Mouse (Mus musculus) embryonic fibroblast, embryonic 13.5 days (primary cell): ENCODE results near the gene Znrf2. TPM values are rescaled to one million over a fixed set of nuclear protein-coding genes. Genes with fewer than 3 reads are reported as not detected.

ENCODE experiments used
- H3K27ac ChIP-seq: 2 replicates; pipeline ENCODE4 v1.5.1; 2012; ENCODE audit warnings: low read length, control low read depth, inconsistent platforms; ENCODE audit not compliant: insufficient read depth
- H3K4me1 ChIP-seq: 2 replicates; pipeline ENCODE4 v1.6.1; 2011; ENCODE audit warnings: low read length; ENCODE audit not compliant: control insufficient read depth, insufficient read depth
- H3K4me3 ChIP-seq: 2 replicates; pipeline ENCODE4 v1.5.1; 2011; ENCODE audit warnings: mild to moderate bottlenecking, control low read depth, low read length; ENCODE audit not compliant: insufficient read depth
- CTCF ChIP-seq: IDR thresholded peaks from 2 replicates; pipeline ENCODE4 v1.5.1; 2011; ENCODE audit warnings: mild to moderate bottlenecking, control low read depth, low read length, moderate library complexity, borderline replicate concordance; ENCODE audit not compliant: insufficient read depth
- POLR2A ChIP-seq: IDR thresholded peaks from 2 replicates; pipeline ENCODE4 v1.6.1; 2011; ENCODE audit warnings: low read depth, mild to moderate bottlenecking, control low read depth, low read length, moderate library complexity
- polyA plus RNA-seq: library from polyadenylated mRNA; stranded (reverse); fragments of >200 nt; gene quantifications from 2 replicates; pipeline ENCODE4 v1.2.4, GENCODE M21; 2011; ENCODE audit warnings: low read depth; ENCODE audit not compliant: missing spikeins, insufficient read length

The Znrf2 gene
- polyA plus RNA-seq, 1 experiment = 8.7 TPM

DNA sequence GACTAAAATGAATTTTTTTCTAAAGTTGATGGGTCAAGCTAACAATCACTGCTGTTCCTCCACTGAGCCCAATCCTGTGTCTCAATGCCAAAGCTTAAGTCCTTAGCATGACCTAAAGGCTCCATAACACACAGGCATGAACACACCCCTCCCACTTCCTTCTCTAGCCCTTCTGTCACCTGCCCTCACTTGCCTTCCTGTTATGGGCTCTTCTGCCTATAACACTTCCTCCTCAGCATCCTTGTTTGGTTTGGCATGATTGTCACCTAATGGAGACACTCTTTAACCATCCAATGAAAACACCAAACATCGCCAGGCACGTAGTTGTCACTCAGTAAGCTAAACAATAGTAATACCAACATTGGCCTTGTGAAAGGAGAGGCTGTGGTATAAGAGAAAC lies 85.8 kb downstream of the Znrf2 start:
- Histone ChIP-seq H3K4me1 (no peaks in the 10 kb centered on the region), H3K27ac (no peak overlapping the region), H3K4me3 (no peak overlapping the region)
- TF ChIP-seq CTCF (no peak), POLR2A (no peak)

DNA sequence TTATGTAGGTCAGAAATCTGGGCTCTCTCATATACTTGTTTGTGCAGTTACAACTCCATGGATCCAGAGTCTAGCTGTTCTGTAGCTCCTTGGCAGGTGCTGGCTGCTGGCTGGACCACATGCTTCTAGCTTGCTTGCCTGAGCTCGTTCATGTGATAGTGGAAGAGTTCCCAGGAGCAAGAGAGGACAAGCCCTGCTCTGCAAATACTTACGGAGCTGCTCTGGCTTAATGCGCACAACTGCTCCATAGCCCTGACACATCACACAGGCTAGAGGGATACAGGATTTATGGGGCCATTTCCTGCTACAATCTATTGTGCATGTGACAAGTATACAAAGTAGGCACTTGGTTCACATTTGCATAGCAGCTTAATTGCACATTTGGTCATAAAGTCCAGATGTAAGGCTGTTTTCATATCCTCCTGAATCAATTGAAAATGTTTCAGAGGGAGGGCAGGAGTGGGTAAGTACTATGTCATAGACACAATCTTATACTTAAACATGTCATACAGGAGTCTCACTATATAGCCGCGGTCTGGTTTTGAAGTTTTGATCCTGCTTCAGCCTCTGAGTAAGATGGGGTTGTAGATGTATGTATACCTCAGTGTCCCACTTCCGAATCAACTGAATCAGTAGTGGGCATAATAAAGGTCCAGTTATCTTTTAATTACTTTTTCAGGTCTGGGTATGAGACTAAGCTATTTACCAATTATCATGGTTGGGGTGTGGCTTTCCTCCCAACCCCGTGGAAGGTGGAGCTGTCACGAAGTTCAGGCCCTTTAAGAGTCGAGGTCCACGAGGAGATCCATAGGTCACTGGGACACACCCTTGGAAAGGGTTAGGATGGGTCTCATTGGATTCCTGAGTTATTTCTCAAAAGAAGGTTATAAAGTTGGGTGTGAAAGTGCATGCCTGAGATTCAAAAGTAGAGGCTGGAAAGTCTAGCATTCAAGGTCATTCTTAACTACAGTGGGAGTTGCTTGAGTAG lies 89.6 kb downstream of the Znrf2 start:
- H3K27ac ChIP-seq = no peak overlapping the region
- no peak overlapping the region for H3K4me3 ChIP-seq
- no peaks in the 10 kb centered on the region for H3K4me1 ChIP-seq
- TF ChIP-seq CTCF = no peak

DNA sequence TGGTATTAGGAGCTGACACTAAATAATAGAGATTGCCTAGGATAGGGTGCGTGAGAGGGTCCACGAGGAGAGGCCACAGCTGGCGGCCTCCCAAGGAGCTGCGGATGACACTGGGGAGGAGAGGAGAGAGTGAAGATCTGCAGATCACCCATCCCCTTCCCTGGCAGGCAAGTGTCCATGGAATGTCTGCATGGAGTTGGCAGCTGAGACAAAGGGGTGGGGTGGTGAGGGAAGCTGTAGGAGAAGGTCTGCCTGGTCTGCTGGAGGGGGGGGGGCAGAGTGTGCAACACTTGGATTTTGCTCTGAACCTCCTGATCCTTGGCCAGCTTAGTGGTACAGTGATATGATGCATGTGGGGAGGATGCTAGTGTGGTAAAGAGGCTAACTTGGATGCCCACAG lies 98.3 kb downstream of the Znrf2 start:
- Histone ChIP-seq H3K4me3 (no peak overlapping the region), H3K4me1 (no peaks in the 10 kb centered on the region), H3K27ac (no peak overlapping the region)
- TF ChIP-seq CTCF (no peak), POLR2A (no peak)

- H3K4me1 ChIP-seq = no peaks in the 10 kb centered on the region
- no peak overlapping the region for H3K4me3 ChIP-seq
- no peak overlapping the region for H3K27ac ChIP-seq
- no peak for TF ChIP-seq CTCF
Measured at GRCm38 (mm10) chr6:54916163-54916562, 99.4 kb downstream of the Znrf2 start.

GRCm38 (mm10) chr6:54916941-54917340 lies 100.2 kb downstream of the Znrf2 start:
- TF ChIP-seq POLR2A = no peak
- TF ChIP-seq CTCF = no peak
- no peak overlapping the region for H3K4me3 ChIP-seq
- H3K4me1 ChIP-seq = no peaks in the 10 kb centered on the region
- no peak overlapping the region for H3K27ac ChIP-seq

DNA sequence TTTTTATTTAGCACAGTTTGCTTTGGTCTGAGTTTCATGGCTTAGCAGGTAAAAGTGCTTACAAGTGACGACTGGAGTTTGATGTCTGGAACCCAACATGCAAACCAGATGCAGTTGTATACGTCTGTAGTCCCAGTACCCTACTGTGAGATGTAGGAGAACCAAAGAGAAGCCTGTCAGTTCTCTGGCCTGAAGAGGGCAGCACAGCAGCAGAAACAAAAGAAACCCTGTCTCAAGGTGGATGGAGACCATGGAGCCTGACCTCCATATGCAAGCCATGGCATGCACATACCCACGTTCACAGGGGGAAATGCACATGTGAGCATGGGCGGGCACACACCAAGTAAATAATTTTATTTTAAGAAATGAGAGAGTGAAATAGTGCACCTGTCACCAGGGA lies 100.8 kb downstream of the Znrf2 start:
- Histone ChIP-seq H3K4me3 (no peak overlapping the region), H3K27ac (no peak overlapping the region), H3K4me1 (no peaks in the 10 kb centered on the region)
- no peak for TF ChIP-seq POLR2A
- peak; percentile 41; the same call in 1 of the 2 replicates for TF ChIP-seq CTCF

DNA sequence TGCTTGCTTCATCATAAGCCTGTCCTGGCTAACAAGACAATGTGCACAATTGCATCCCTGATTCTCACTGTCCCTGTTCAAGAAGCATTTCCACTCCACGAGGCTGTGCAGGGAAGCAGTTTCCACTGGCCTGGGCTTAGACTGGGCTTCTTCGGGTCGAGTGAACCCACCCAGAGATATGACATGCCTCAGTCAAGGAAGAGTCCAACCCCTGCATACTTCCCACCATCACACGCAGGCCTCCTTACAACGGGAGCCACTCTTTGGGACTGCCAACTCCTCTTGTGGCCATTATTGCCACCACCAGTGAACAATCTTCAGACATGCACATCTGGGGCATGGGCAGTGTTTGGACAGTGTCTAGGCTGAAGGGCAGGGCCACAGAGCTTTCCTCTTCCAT lies 101.8 kb downstream of the Znrf2 start:
- no peak overlapping the region for H3K4me3 ChIP-seq
- no peak for TF ChIP-seq CTCF
- TF ChIP-seq POLR2A = no peak

GRCm38 (mm10) chr6:54924538-54924937 lies 107.8 kb downstream of the Znrf2 start:
- H3K27ac ChIP-seq = no peak overlapping the region
- TF ChIP-seq CTCF (no peak), POLR2A (no peak)
- no peaks in the 10 kb centered on the region for H3K4me1 ChIP-seq
- no peak overlapping the region for H3K4me3 ChIP-seq

More for the DNA sequence above, 101.8 kb downstream of the Znrf2 start:
- no peaks in the 10 kb centered on the region for H3K4me1 ChIP-seq
- no peak overlapping the region for H3K27ac ChIP-seq

DNA sequence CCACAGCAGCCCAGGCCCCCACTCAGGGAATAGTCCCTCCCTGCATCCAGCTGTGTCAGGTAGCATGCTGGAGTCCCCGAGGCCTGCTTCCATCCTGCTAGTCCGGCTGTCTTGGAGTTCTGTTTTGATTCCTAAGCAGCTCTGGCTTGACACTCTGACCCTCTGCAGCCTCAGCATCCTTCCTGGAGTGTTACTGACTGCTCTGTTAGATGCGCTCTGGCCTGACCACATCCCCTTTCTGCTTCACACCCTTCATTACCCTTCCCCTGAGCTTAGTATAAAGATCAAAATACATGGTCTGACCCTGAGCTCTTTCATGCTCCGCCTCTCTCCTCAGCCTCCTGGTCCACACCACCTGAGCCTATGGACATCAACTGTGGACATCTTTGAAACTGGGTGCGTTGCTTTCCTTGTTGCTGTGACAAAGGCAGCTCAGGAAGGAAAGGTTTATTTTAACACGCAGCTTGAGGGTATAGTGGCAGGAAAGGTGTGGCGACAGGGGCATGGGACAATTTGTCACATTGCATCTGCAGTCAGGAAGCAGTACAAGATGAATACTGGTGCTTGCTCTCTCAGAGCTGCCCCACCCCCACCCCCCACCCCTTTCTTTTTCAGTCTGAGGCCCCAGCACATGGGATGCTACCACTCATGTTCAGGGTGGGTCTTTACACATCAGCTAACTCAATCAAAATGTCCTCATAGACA lies 109.2 kb downstream of the Znrf2 start:
- TF ChIP-seq CTCF = no peak
- Histone ChIP-seq H3K4me1 (no peaks in the 10 kb centered on the region), H3K4me3 (no peak overlapping the region), H3K27ac (no peak overlapping the region)

- Histone ChIP-seq H3K4me3 (no peak overlapping the region), H3K27ac (no peak overlapping the region), H3K4me1 (no peaks in the 10 kb centered on the region)
- TF ChIP-seq POLR2A (no peak), CTCF (no peak)
Measured at GRCm38 (mm10) chr6:54926899-54927298, 110.2 kb downstream of the Znrf2 start.
